Mouse (Mus musculus): ENCODE results near the gene Gramd1b. TPM values are rescaled to one million over a fixed set of nuclear protein-coding genes. Genes with fewer than 3 reads are reported as not detected.

Gene Gramd1b
- polyA plus RNA-seq, 1 experiment from 2014 or later = 1.3 TPM

- Histone ChIP-seq H3K4me1 (ENCODE audit: control insufficient read depth, low read depth, low read length) (no peaks in the 10 kb centered on the region; the same call in 1 of the 2 replicates), H3K9ac (ENCODE audit: low read depth, low read length) (no peak overlapping the region), H3K4me3 (ENCODE audit: low read depth, low read length) (no peak overlapping the region), H3K9me3 (replicated peaks; ENCODE audit: control insufficient read depth, low read length) (no peaks in the 10 kb centered on the region), H3K27ac (ENCODE audit: low read length) (no peak overlapping the region), H3K4me2 (ENCODE audit: low read depth, low read length) (no peak overlapping the region), H3K36me3 (ENCODE audit: control insufficient read depth, insufficient read depth) (no peaks in the 10 kb centered on the region), H3K27me3 (ENCODE audit: control insufficient read depth, insufficient read depth, low read depth, low read length) (no peaks in the 10 kb centered on the region)
- 44% methylated on average over 15 of the region's 15 CpGs for WGBS (ENCODE audit: insufficient replicate concordance)
- ATAC-seq (ENCODE audit: low read depth) = no peak
Measured at GRCm38 (mm10) chr9:40469403-40470137, 61.6 kb downstream of the Gramd1b start.

GRCm38 (mm10) chr9:40466782-40467181 lies 64.4 kb downstream of the Gramd1b start:
- Histone ChIP-seq H3K9me3 (replicated peaks; ENCODE audit: control insufficient read depth, low read length) (no peaks in the 10 kb centered on the region), H3K4me1 (ENCODE audit: control insufficient read depth, low read depth, low read length) (no peaks in the 10 kb centered on the region; the same call in 1 of the 2 replicates), H3K4me3 (ENCODE audit: low read depth, low read length) (no peak overlapping the region), H3K27me3 (ENCODE audit: control insufficient read depth, insufficient read depth, low read depth, low read length) (no peaks in the 10 kb centered on the region), H3K9ac (ENCODE audit: low read depth, low read length) (no peak overlapping the region), H3K36me3 (ENCODE audit: control insufficient read depth, insufficient read depth) (no peaks in the 10 kb centered on the region), H3K27ac (ENCODE audit: low read length) (no peak overlapping the region), H3K4me2 (ENCODE audit: low read depth, low read length) (no peak overlapping the region)
- WGBS (ENCODE audit: insufficient replicate concordance) = 42% methylated on average over 7 of the region's 7 CpGs
- no peak for ATAC-seq (ENCODE audit: low read depth)

- Histone ChIP-seq H3K4me3 (ENCODE audit: low read depth, low read length) (no peak overlapping the region), H3K4me1 (ENCODE audit: control insufficient read depth, low read depth, low read length) (peaks cover 3% of the 10 kb centered on the region), H3K27me3 (ENCODE audit: control insufficient read depth, insufficient read depth, low read depth, low read length) (no peaks in the 10 kb centered on the region), H3K36me3 (ENCODE audit: control insufficient read depth, insufficient read depth) (no peaks in the 10 kb centered on the region), H3K9me3 (replicated peaks; ENCODE audit: control insufficient read depth, low read length) (no peaks in the 10 kb centered on the region), H3K4me2 (ENCODE audit: low read depth, low read length) (no peak overlapping the region), H3K9ac (ENCODE audit: low read depth, low read length) (no peak overlapping the region), H3K27ac (ENCODE audit: low read length) (no peak overlapping the region)
- 60% methylated on average over 5 of the region's 5 CpGs for WGBS (ENCODE audit: insufficient replicate concordance)
- ATAC-seq (ENCODE audit: low read depth) = no peak
Measured at GRCm38 (mm10) chr9:40465596-40465995, 65.6 kb downstream of the Gramd1b start.

- no peak overlapping the region for H3K4me3 ChIP-seq (ENCODE audit: low read depth, low read length)
- H3K4me1 ChIP-seq (ENCODE audit: control insufficient read depth, low read depth, low read length) = peaks cover 3% of the 10 kb centered on the region
- H3K36me3 ChIP-seq (ENCODE audit: control insufficient read depth, insufficient read depth) = no peaks in the 10 kb centered on the region
- no peaks in the 10 kb centered on the region for H3K9me3 ChIP-seq (replicated peaks; ENCODE audit: control insufficient read depth, low read length)
- WGBS (ENCODE audit: insufficient replicate concordance) = 62% methylated on average over 6 of the region's 6 CpGs
- no peak overlapping the region for H3K27ac ChIP-seq (ENCODE audit: low read length)
- no peak for ATAC-seq (ENCODE audit: low read depth)
- H3K27me3 ChIP-seq (ENCODE audit: control insufficient read depth, insufficient read depth, low read depth, low read length) = no peaks in the 10 kb centered on the region
- no peak overlapping the region for H3K9ac ChIP-seq (ENCODE audit: low read depth, low read length)
- H3K4me2 ChIP-seq (ENCODE audit: low read depth, low read length) = no peak overlapping the region
Measured at GRCm38 (mm10) chr9:40462401-40462800, 68.8 kb downstream of the Gramd1b start.

- no peaks in the 10 kb centered on the region for H3K9me3 ChIP-seq (replicated peaks; ENCODE audit: control insufficient read depth, low read length)
- ATAC-seq (ENCODE audit: low read depth) = no peak
- no peak overlapping the region for H3K27ac ChIP-seq (ENCODE audit: low read length)
- peaks cover 2% of the 10 kb centered on the region; the same call in 1 of the 2 replicates for H3K27me3 ChIP-seq (ENCODE audit: control insufficient read depth, insufficient read depth, low read depth, low read length)
- no peak overlapping the region for H3K4me3 ChIP-seq (ENCODE audit: low read depth, low read length)
- H3K4me2 ChIP-seq (ENCODE audit: low read depth, low read length) = no peak overlapping the region
- WGBS (ENCODE audit: insufficient replicate concordance) = 16% methylated on average over 6 of the region's 6 CpGs
- H3K4me1 ChIP-seq (ENCODE audit: control insufficient read depth, low read depth, low read length) = peaks cover 3% of the 10 kb centered on the region; the same call in 1 of the 2 replicates
- no peaks in the 10 kb centered on the region for H3K36me3 ChIP-seq (ENCODE audit: control insufficient read depth, insufficient read depth)
- H3K9ac ChIP-seq (ENCODE audit: low read depth, low read length) = no peak overlapping the region
Measured at GRCm38 (mm10) chr9:40460781-40461180, 70.4 kb downstream of the Gramd1b start.

GRCm38 (mm10) chr9:40459304-40460280 lies 71.6 kb downstream of the Gramd1b start:
- H3K27ac ChIP-seq (ENCODE audit: low read length) = no peak overlapping the region
- 47% methylated on average over 5 of the region's 5 CpGs for WGBS (ENCODE audit: insufficient replicate concordance)
- no peak overlapping the region for H3K4me3 ChIP-seq (ENCODE audit: low read depth, low read length)
- no peak overlapping the region for H3K4me2 ChIP-seq (ENCODE audit: low read depth, low read length)
- no peaks in the 10 kb centered on the region for H3K9me3 ChIP-seq (replicated peaks; ENCODE audit: control insufficient read depth, low read length)
- no peak overlapping the region for H3K9ac ChIP-seq (ENCODE audit: low read depth, low read length)
- no peak for ATAC-seq (ENCODE audit: low read depth)
- peaks cover 3% of the 10 kb centered on the region; the same call in 1 of the 2 replicates for H3K27me3 ChIP-seq (ENCODE audit: control insufficient read depth, insufficient read depth, low read depth, low read length)
- no peaks in the 10 kb centered on the region for H3K36me3 ChIP-seq (ENCODE audit: control insufficient read depth, insufficient read depth)
- peaks cover 3% of the 10 kb centered on the region; the same call in 1 of the 2 replicates for H3K4me1 ChIP-seq (ENCODE audit: control insufficient read depth, low read depth, low read length)

- Histone ChIP-seq H3K4me2 (ENCODE audit: low read depth, low read length) (no peak overlapping the region), H3K9ac (ENCODE audit: low read depth, low read length) (no peak overlapping the region), H3K4me1 (ENCODE audit: control insufficient read depth, low read depth, low read length) (peaks cover 3% of the 10 kb centered on the region; the same call in 1 of the 2 replicates), H3K36me3 (ENCODE audit: control insufficient read depth, insufficient read depth) (no peaks in the 10 kb centered on the region), H3K27ac (ENCODE audit: low read length) (no peak overlapping the region), H3K4me3 (ENCODE audit: low read depth, low read length) (no peak overlapping the region), H3K27me3 (ENCODE audit: control insufficient read depth, insufficient read depth, low read depth, low read length) (peaks cover 3% of the 10 kb centered on the region; the same call in 1 of the 2 replicates), H3K9me3 (replicated peaks; ENCODE audit: control insufficient read depth, low read length) (no peaks in the 10 kb centered on the region)
- no peak for ATAC-seq (ENCODE audit: low read depth)
- 34% methylated on average over 4 of the region's 4 CpGs for WGBS (ENCODE audit: insufficient replicate concordance)
Measured at GRCm38 (mm10) chr9:40458559-40459303, 72.5 kb downstream of the Gramd1b start.

- no peaks in the 10 kb centered on the region for H3K9me3 ChIP-seq (replicated peaks; ENCODE audit: control insufficient read depth, low read length)
- H3K27me3 ChIP-seq (ENCODE audit: control insufficient read depth, insufficient read depth, low read depth, low read length) = peaks cover 3% of the 10 kb centered on the region; the same call in 1 of the 2 replicates
- H3K4me2 ChIP-seq (ENCODE audit: low read depth, low read length) = no peak overlapping the region
- WGBS (ENCODE audit: insufficient replicate concordance) = 20% methylated on average over 5 of the region's 5 CpGs
- ATAC-seq (ENCODE audit: low read depth) = 0 out of 2 replicates have a peak, but pooled peaks have one; percentile 19
- H3K4me1 ChIP-seq (ENCODE audit: control insufficient read depth, low read depth, low read length) = peaks cover 3% of the 10 kb centered on the region; the same call in 1 of the 2 replicates
- no peak overlapping the region for H3K9ac ChIP-seq (ENCODE audit: low read depth, low read length)
- H3K4me3 ChIP-seq (ENCODE audit: low read depth, low read length) = no peak overlapping the region
- H3K36me3 ChIP-seq (ENCODE audit: control insufficient read depth, insufficient read depth) = no peaks in the 10 kb centered on the region
- no peak overlapping the region for H3K27ac ChIP-seq (ENCODE audit: low read length)
Measured at GRCm38 (mm10) chr9:40457448-40457847, 73.7 kb downstream of the Gramd1b start.

Measured in liver, embryonic 16.5 days (tissue).